Comparison of ENCODE assay signal across 30 mouse cellular contexts in the genomic region with DNA sequence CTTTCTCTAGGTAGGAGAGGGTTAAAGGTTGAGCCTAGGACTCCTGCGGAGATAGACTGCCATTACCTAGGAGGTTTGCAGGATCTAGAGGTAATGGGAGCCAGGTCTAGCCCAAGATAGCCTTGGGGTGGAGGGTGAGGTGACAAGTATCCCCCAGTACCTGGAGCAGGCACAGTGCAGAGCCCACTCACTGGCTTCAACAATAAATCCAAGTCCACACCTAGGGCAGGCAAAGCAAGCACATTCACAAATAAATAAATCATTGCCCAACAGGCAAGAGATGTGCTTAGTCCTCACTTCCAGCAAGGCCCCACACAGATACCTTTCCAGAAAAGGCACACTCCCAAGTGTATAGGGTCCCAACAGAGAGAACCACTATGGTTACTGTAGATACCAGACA. TPM values are rescaled to one million over a fixed set of nuclear protein-coding genes. Genes with fewer than 3 reads are reported as not detected.
DNase-seq lines count a peak whose midpoint lies in the region; ATAC-seq and TF ChIP-seq lines count a peak whose summit lies in the region.
"Had no signal": no experiment of that assay in that cellular context is flagged by ENCODE, and none has a peak within 500 bp of the region (broad histone marks: within the 10 kb centered on the region; RNA-seq: fewer than 3 reads in every experiment).

No protein-coding gene starts in this region.

- H3K27me3 ChIP-seq in intestine, embryonic 15.5 days (replicated peaks) = peaks cover 45% of the 10 kb centered on the region
- peaks cover 56% of the 10 kb centered on the region for H3K27me3 ChIP-seq in intestine, postnatal 0 days (replicated peaks; ENCODE audit: control insufficient read depth, insufficient read depth, low read length)
- H3K27me3 ChIP-seq in neural tube, embryonic 13.5 days = peaks cover 83% of the 10 kb centered on the region
- H3K27me3 ChIP-seq in embryonic facial prominence, embryonic 13.5 days = peaks cover 74% of the 10 kb centered on the region
- peaks cover 41% of the 10 kb centered on the region for H3K27me3 ChIP-seq in stomach, embryonic 15.5 days (replicated peaks)

- H3K27ac ChIP-seq in intestine, embryonic 15.5 days = no peak overlapping the region
- H3K27ac ChIP-seq in intestine, postnatal 0 days (ENCODE audit: low read depth, low read length) = no peak overlapping the region
- H3K27ac ChIP-seq in neural tube, embryonic 13.5 days (replicated peaks) = peak overlapping the region; percentile 23
- H3K27ac ChIP-seq in embryonic facial prominence, embryonic 13.5 days = no peak overlapping the region
- no peak overlapping the region for H3K27ac ChIP-seq in stomach, embryonic 15.5 days
- H3K27ac ChIP-seq: heart, embryonic 13.5 days; hindbrain, embryonic 10.5 days; hindbrain, postnatal 0 days; limb, embryonic 15.5 days; liver, embryonic 13.5 days had no signal

- no peak overlapping the region for H3K9ac ChIP-seq in intestine, embryonic 15.5 days
- no peak overlapping the region for H3K9ac ChIP-seq in intestine, postnatal 0 days (ENCODE audit: low read depth, low read length)
- H3K9ac ChIP-seq in neural tube, embryonic 13.5 days = no peak overlapping the region
- H3K9ac ChIP-seq in embryonic facial prominence, embryonic 13.5 days = no peak overlapping the region
- no peak overlapping the region for H3K9ac ChIP-seq in stomach, embryonic 15.5 days
- H3K9ac ChIP-seq: heart, embryonic 13.5 days; limb, embryonic 15.5 days; liver, embryonic 13.5 days had no signal

- no peaks in the 10 kb centered on the region for H3K36me3 ChIP-seq in intestine, embryonic 15.5 days
- H3K36me3 ChIP-seq in intestine, postnatal 0 days (ENCODE audit: control insufficient read depth, insufficient read depth) = no peaks in the 10 kb centered on the region
- no peaks in the 10 kb centered on the region for H3K36me3 ChIP-seq in neural tube, embryonic 13.5 days
- H3K36me3 ChIP-seq in embryonic facial prominence, embryonic 13.5 days = no peaks in the 10 kb centered on the region
- no peaks in the 10 kb centered on the region for H3K36me3 ChIP-seq in stomach, embryonic 15.5 days
- H3K36me3 ChIP-seq: heart, embryonic 13.5 days; hindbrain, embryonic 10.5 days; limb, embryonic 15.5 days; liver, embryonic 13.5 days had no signal

- 33% methylated on average over 1 of the region's 1 CpGs for WGBS in intestine, embryonic 15.5 days
- 52% methylated on average over 1 of the region's 1 CpGs for WGBS in intestine, postnatal 0 days
- 5% methylated on average over 1 of the region's 1 CpGs for WGBS in neural tube, embryonic 13.5 days
- WGBS in embryonic facial prominence, embryonic 13.5 days = 6% methylated on average over 1 of the region's 1 CpGs
- WGBS in stomach, embryonic 15.5 days = 16% methylated on average over 1 of the region's 1 CpGs

- H3K9me3 ChIP-seq in intestine, embryonic 15.5 days = no peaks in the 10 kb centered on the region
- H3K9me3 ChIP-seq in intestine, postnatal 0 days (ENCODE audit: control insufficient read depth) = no peaks in the 10 kb centered on the region
- no peaks in the 10 kb centered on the region for H3K9me3 ChIP-seq in neural tube, embryonic 13.5 days
- H3K9me3 ChIP-seq in embryonic facial prominence, embryonic 13.5 days = no peaks in the 10 kb centered on the region
- H3K9me3 ChIP-seq in stomach, embryonic 15.5 days = no peaks in the 10 kb centered on the region
- H3K9me3 ChIP-seq: heart, embryonic 13.5 days; hindbrain, embryonic 10.5 days; limb, embryonic 15.5 days; liver, embryonic 13.5 days had no signal

- no peak for DNase-seq in neural tube, embryonic 10.5 days (ENCODE audit: extremely low spot score, low spot score)
- no peak for DNase-seq in adrenal gland, adult 2 months
- DNase-seq: adrenal gland, adult 8-10 months; liver, embryonic 13.5 days; lung, adult 18-20 months; lung, postnatal 4 days; thymus, adult 18-20 months; thymus, postnatal 36 days had no signal

- peak overlapping the region; percentile 78; the same call in 1 of the 2 replicates for H3K4me2 ChIP-seq in intestine, embryonic 15.5 days (replicated peaks)
- H3K4me2 ChIP-seq in intestine, postnatal 0 days (replicated peaks; ENCODE audit: low read depth) = no peak overlapping the region
- peak overlapping the region; percentile 56 for H3K4me2 ChIP-seq in neural tube, embryonic 13.5 days
- 0 out of 2 replicates have a peak overlapping the region, but pooled peaks have one; percentile 79 for H3K4me2 ChIP-seq in embryonic facial prominence, embryonic 13.5 days
- H3K4me2 ChIP-seq in stomach, embryonic 15.5 days = 0 out of 2 replicates have a peak overlapping the region, but pooled peaks have one; percentile 67

- H3K4me3 ChIP-seq in intestine, embryonic 15.5 days (replicated peaks) = no peak overlapping the region
- H3K4me3 ChIP-seq in intestine, postnatal 0 days (ENCODE audit: low read depth, low read length) = no peak overlapping the region
- H3K4me3 ChIP-seq in neural tube, embryonic 13.5 days = 0 out of 2 replicates have a peak overlapping the region, but pooled peaks have one; percentile 8
- no peak overlapping the region for H3K4me3 ChIP-seq in embryonic facial prominence, embryonic 13.5 days
- no peak overlapping the region for H3K4me3 ChIP-seq in stomach, embryonic 15.5 days (replicated peaks)
- H3K4me3 ChIP-seq: erythroblast, embryonic 14.5 days; liver, embryonic 13.5 days; megakaryocyte, embryonic 14.5 days had no signal

- no peak for TF ChIP-seq CTCF in intestine, postnatal 0 days (IDR thresholded peaks at IDR 0.05; ENCODE audit: low read depth)

- peaks cover 30% of the 10 kb centered on the region for H3K4me1 ChIP-seq in intestine, embryonic 15.5 days (replicated peaks)
- no peaks in the 10 kb centered on the region; the same call in 1 of the 2 replicates for H3K4me1 ChIP-seq in intestine, postnatal 0 days (replicated peaks; ENCODE audit: control insufficient read depth, insufficient read depth, low read length)
- H3K4me1 ChIP-seq in neural tube, embryonic 13.5 days (replicated peaks) = peaks cover 34% of the 10 kb centered on the region
- peaks cover 33% of the 10 kb centered on the region for H3K4me1 ChIP-seq in embryonic facial prominence, embryonic 13.5 days
- H3K4me1 ChIP-seq in stomach, embryonic 15.5 days = peaks cover 32% of the 10 kb centered on the region

- no peak for ATAC-seq in intestine, embryonic 15.5 days
- ATAC-seq in intestine, postnatal 0 days = no peak
- ATAC-seq in neural tube, embryonic 13.5 days (ENCODE audit: low read depth) = no peak
- ATAC-seq in embryonic facial prominence, embryonic 13.5 days (ENCODE audit: insufficient number of reproducible peaks, insufficient read depth, low FRiP score, low TSS enrichment, low read depth) = no peak
- ATAC-seq in stomach, embryonic 15.5 days (ENCODE audit: insufficient read depth, low FRiP score, low read depth) = no peak
- ATAC-seq: CD4-positive, CD25-positive, alpha-beta regulatory T cell, adult 4 months; forebrain, embryonic 16.5 days; hindbrain, postnatal 0 days; lung, postnatal 0 days had no signal

RNA-seq across cellular contexts. Expression of gene Isl2, which starts 0.5 kb away (rescaled TPM):
- 3.3 and 3.7 TPM in 2 replicates for polyA plus RNA-seq in intestine, embryonic 15.5 days (2015; fragmentation: Nextera tagmentation; extraction: Ambion mirVana)
- polyA plus RNA-seq in intestine, postnatal 0 days (2015; fragmentation: Nextera tagmentation; extraction: Ambion mirVana) = 1.4 TPM in 2 replicates
- polyA plus RNA-seq in neural tube, embryonic 13.5 days (2015; fragmentation: Nextera tagmentation; extraction: Ambion mirVana) = 55.2 and 62.4 TPM in 2 replicates
- polyA plus RNA-seq in embryonic facial prominence, embryonic 13.5 days (2015; fragmentation: Nextera tagmentation; extraction: Ambion mirVana) = 3.3 and 4.0 TPM in 2 replicates
- polyA plus RNA-seq in stomach, embryonic 15.5 days (2015; fragmentation: Nextera tagmentation; extraction: Ambion mirVana) = 5.7 and 8.1 TPM in 2 replicates
- total RNA-seq in adrenal gland, adult 2 months (2021) = not detected
- not detected in 2 replicates for polyA plus RNA-seq in adrenal gland, adult 2 months (2012; rRNA removed)
- total RNA-seq: adrenal gland, adult 8-10 months; adrenal gland, postnatal 4 days; gastrocnemius, postnatal 4 days; heart, adult 8-10 months; heart, postnatal 10 days; layer of hippocampus, postnatal 36 days; left cerebral cortex, postnatal 10 days; monocyte, adult 5-6 weeks had no signal
- polyA plus RNA-seq: CD4-positive, CD25-positive, alpha-beta regulatory T cell, adult 4 months; erythroblast, embryonic 14.5 days; kidney, embryonic 16.5 days had no signal

RNA-seq across cellular contexts. Expression of gene Etfa, which starts 27.0 kb away (rescaled TPM):
- 288 and 318 TPM in 2 replicates for polyA plus RNA-seq in intestine, embryonic 15.5 days (2015; fragmentation: Nextera tagmentation; extraction: Ambion mirVana)
- 331 and 336 TPM in 2 replicates for polyA plus RNA-seq in intestine, postnatal 0 days (2015; fragmentation: Nextera tagmentation; extraction: Ambion mirVana)
- 106 and 116 TPM in 2 replicates for polyA plus RNA-seq in neural tube, embryonic 13.5 days (2015; fragmentation: Nextera tagmentation; extraction: Ambion mirVana)
- 176 and 189 TPM in 2 replicates for polyA plus RNA-seq in embryonic facial prominence, embryonic 13.5 days (2015; fragmentation: Nextera tagmentation; extraction: Ambion mirVana)
- 247 and 265 TPM in 2 replicates for polyA plus RNA-seq in stomach, embryonic 15.5 days (2015; fragmentation: Nextera tagmentation; extraction: Ambion mirVana)
- 100 to 1,000 TPM; 394 to 566 TPM for total RNA-seq in adrenal gland, adult 2 months (2021)
- polyA plus RNA-seq in adrenal gland, adult 2 months (2012; rRNA removed) = 82.0 and 95.3 TPM in 2 replicates
